Mouse (Mus musculus) bone marrow macrophage, adult 2 months (primary cell): ENCODE data around the gene Ears2.

Experiments
- CTCF ChIP-seq: IDR thresholded peaks from 2 replicates; pipeline ENCODE4 v1.5.1; 2012; ENCODE audit warnings: low read depth, mild to moderate bottlenecking, low read length, moderate library complexity
- POLR2A ChIP-seq: IDR thresholded peaks from 2 replicates; pipeline ENCODE4 v1.6.1; 2012; ENCODE audit warnings: mild to moderate bottlenecking, low read depth, low read length, borderline replicate concordance

DNA sequence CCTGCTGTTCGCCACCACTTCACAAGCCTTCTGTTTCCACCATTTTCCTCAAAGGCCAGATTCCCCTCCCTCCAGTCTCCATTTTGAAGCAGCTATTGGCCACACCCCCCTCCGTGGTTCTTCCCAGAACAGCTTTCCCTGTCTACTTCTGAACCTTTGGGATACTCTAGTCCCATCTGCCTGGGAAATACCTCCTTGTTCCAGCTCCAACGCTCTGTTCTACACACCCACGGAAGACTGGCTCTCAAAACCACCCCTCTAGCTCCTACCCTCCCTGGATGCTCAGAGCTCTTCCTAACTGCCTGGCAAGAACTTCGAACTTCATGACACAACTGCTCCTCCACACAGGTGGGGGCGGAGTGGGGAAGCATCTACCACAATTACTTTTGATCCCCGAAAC is 48.1 kb downstream of the Ears2 start:
- TF ChIP-seq CTCF: no peak
- TF ChIP-seq POLR2A: no peak
